Mouse (Mus musculus): Measurements from ENCODE around the gene Rgs14.

Gene Rgs14

GRCm38 (mm10) chr13:55369531-55370114 lies at the start of gene Rgs14:
Gene Rgs14, plus strand, starts transcription at chr13:55369732.
- CTCF ChIA-PET: no interaction called here

- CTCF ChIA-PET: no interaction called here
Measured at GRCm38 (mm10) chr13:55319931-55320533, 49.5 kb upstream of the Rgs14 start, which contains the start of gene Prelid1. Gene Prelid1, plus strand, starts transcription at chr13:55320500.

- CTCF ChIA-PET: no interaction called here
Measured at GRCm38 (mm10) chr13:55321434-55322129, 48.0 kb upstream of the Rgs14 start, which contains the start of gene Rab24. Gene Rab24, minus strand, starts transcription at chr13:55321946.

GRCm38 (mm10) chr13:55322130-55322825 lies 47.3 kb upstream of the Rgs14 start:
- CTCF ChIA-PET: no interaction called here

- CTCF ChIA-PET: no interaction called here
Measured at GRCm38 (mm10) chr13:55325596-55325995, 43.9 kb upstream of the Rgs14 start.

GRCm38 (mm10) chr13:55327169-55327568 lies 42.4 kb upstream of the Rgs14 start:
- CTCF ChIA-PET: interaction anchor here (0.6 kb wide), 1 partner anchor 39 kb away, joined by 4 read pairs; no protein-coding TSS in a partner anchor

- CTCF ChIA-PET: interaction anchor here (0.6 kb wide), 1 partner anchor 40 kb away, joined by 4 read pairs; no protein-coding TSS in a partner anchor
Measured at GRCm38 (mm10) chr13:55327633-55328032, 41.9 kb upstream of the Rgs14 start.

- CTCF ChIA-PET: no interaction called here
Measured at GRCm38 (mm10) chr13:55328171-55328570, 41.4 kb upstream of the Rgs14 start.

GRCm38 (mm10) chr13:55328641-55329040 lies 40.9 kb upstream of the Rgs14 start:
- CTCF ChIA-PET: interaction anchor here (0.8 kb wide), 1 partner anchor 210 kb away, joined by 4 read pairs; no protein-coding TSS in a partner anchor

GRCm38 (mm10) chr13:55329109-55329682 lies 40.3 kb upstream of the Rgs14 start:
- CTCF ChIA-PET: interaction anchor here (0.8 kb wide), 1 partner anchor 209 kb away, joined by 4 read pairs; no protein-coding TSS in a partner anchor

- CTCF ChIA-PET: interaction anchor here (0.8 kb wide), 1 partner anchor 209 kb away, joined by 4 read pairs; no protein-coding TSS in a partner anchor
Measured at GRCm38 (mm10) chr13:55329683-55330566, 39.6 kb upstream of the Rgs14 start, which contains the start of gene Mxd3. Gene Mxd3, minus strand, starts transcription at chr13:55329823.

GRCm38 (mm10) chr13:55330567-55331400 lies 38.7 kb upstream of the Rgs14 start:
- CTCF ChIA-PET: no interaction called here

GRCm38 (mm10) chr13:55332331-55332730 lies 37.2 kb upstream of the Rgs14 start:
- CTCF ChIA-PET: no interaction called here

- CTCF ChIA-PET: no interaction called here
Measured at GRCm38 (mm10) chr13:55335701-55336100, 33.8 kb upstream of the Rgs14 start.

- CTCF ChIA-PET: no interaction called here
Measured at GRCm38 (mm10) chr13:55337341-55337975, 32.1 kb upstream of the Rgs14 start.

GRCm38 (mm10) chr13:55338131-55339054 lies 31.1 kb upstream of the Rgs14 start:
- CTCF ChIA-PET: no interaction called here

GRCm38 (mm10) chr13:55339259-55339658 lies 30.3 kb upstream of the Rgs14 start:
- CTCF ChIA-PET: no interaction called here

GRCm38 (mm10) chr13:55342469-55342868 lies 27.1 kb upstream of the Rgs14 start:
- CTCF ChIA-PET: no interaction called here
